Mouse (Mus musculus) frontal cortex, adult 2 months (tissue): ENCODE results near the gene Mpz. TPM values are rescaled to one million over a fixed set of nuclear protein-coding genes. Genes with fewer than 3 reads are reported as not detected.
"Not testable (repeated sequence)": the region's sequence is repeated elsewhere in the genome, so short reads cannot be mapped to it uniquely, and the experiment has no call there.

Experiments used
- DNase-seq, 2 experiments: peaks; one replicate each; pipeline ENCODE4 v3.0.0; 2022; ENCODE audit warnings: low spot score in 1 of 2; ENCODE audit errors: extremely low spot score in 1 of 2
- polyA plus RNA-seq: library from polyadenylated mRNA; depleted of rRNA; stranded (reverse); fragments of >200 nt; gene quantifications from 2 replicates; pipeline ENCODE4 v1.2.3, GENCODE M21; 2012

The Mpz gene
- polyA plus RNA-seq, 1 experiment, result 1.4 TPM

DNA sequence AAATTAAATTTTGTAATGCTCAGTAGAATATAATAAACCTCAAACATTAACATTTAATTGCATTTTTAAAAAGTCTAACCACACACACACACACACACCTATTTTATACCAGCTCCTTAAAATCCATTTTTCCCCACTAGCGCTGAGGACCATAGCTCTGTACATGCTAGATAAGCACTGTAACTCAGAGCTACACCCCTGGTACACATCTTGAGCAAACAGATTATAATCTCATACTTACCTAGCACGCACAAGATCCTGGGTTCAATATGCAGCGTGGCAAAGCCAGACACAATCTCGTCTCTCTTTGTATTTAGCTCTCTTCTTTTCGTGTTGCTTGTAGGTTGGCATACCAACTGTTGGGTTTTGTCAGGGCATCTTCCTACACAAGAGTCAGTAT is 26.1 kb upstream of the Mpz start:
- DNase-seq, result no peak

DNA sequence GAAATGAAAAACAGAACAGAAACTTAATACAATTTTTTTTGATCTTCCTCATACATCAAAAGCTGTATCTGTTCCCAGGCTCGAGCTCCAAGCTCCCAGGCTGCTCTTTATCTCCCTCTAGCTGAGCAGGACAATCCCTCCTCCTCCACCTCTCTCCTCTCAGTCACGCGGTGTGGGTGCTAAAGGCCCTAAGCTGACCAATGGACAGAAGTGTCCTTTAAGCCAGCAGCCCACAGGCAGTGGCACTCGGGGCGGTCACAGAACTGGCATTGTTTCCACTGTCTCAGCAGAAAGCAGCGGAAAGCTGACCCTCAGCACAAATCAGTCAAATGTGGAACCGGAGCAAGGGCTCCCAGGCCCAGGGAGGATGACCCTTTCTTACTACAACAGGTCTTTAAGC is 21.3 kb upstream of the Mpz start:
- peak; percentile 39 to 50 for DNase-seq

DNA sequence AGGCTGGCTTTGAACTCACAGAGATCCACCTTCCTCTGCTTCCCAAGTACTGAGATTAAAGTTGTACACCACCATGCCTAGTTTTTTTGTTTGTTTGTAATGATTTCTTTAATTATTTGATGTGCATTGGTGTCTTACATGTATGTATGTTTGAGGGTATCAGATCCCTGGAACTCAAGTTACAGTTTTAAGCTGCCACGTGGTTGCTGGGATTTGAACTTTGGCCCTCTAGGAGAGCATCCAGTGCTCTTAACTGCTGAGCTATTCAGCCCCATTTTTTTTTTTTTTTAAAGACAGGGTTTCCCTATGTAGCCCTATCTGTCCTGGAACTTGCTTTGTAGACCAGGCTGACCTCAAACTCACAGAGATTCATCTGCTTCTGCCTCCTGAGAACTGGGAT is 19.5 kb upstream of the Mpz start:
- no peak for DNase-seq

DNA sequence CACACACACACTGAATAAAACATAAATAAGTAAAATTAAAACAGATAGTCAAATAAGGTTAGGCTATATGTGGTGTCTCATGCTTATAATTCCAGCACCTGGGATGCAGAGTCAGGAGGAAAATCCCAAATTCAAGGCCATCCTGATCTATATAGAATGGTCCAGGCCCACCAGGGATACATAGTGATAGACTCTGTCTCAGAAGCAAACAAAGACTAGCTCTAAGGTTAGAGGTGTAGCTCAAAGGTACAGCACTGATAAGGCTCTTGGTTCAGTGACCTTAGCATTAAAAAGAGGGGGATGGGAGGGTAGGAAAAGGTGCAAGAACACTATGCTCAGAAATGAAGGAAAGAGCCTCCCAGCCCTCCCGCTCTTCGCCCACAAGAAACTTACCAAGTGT is 14.9 kb upstream of the Mpz start:
- DNase-seq, result no peak

DNA sequence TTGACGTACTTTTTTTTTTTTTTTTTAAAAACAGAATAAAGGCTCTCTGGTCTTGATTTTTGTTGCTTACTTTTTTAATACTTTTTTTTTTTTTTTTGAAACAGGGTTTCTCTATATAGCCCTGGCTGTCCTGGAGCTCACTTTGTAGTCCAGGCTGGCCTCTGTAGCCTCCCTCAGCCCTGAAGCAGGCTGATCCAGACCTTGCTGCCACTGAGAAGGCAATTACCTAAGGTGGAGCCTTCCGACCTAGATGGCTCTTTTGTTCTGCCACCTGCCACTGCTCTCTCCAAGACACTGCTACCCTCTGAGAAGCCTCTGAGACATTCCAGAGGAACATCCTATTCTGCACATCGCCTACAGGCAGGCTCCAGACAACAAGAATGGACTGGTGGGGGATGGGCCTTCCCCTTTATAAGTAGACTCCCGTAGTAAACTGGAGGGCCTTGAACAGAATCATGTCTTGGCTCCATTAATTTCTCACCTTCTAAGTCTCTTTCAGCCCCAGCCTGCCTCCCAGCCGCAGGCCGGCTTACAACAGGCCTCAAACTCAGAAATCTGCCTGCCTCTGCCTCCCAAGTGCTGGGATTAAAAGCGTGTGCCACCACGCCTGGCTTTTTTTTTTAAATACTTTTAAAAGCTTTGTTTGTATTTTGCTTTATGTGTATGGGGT is 12.9 kb upstream of the Mpz start:
- DNase-seq, result not testable (repeated sequence)

DNA sequence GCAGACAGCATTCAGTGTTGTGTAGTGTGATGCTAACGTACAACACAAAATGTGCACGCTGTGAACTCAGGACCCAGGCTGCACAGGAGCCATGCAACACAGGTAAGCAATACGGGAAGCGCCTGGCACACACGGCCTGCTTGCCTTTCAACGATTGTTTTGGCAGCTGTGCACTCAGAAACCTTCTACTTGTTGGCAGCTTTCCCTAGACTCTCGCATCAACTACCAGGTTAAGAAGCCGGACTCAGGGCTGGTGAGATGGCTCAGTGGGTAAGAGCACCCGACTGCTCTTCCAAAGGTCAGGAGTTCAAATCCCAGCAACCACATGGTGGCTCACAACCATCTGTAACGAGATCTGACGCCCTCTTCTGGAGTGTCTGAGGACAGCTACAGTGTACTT is 7.5 kb upstream of the Mpz start:
- not testable (repeated sequence) for DNase-seq

DNA sequence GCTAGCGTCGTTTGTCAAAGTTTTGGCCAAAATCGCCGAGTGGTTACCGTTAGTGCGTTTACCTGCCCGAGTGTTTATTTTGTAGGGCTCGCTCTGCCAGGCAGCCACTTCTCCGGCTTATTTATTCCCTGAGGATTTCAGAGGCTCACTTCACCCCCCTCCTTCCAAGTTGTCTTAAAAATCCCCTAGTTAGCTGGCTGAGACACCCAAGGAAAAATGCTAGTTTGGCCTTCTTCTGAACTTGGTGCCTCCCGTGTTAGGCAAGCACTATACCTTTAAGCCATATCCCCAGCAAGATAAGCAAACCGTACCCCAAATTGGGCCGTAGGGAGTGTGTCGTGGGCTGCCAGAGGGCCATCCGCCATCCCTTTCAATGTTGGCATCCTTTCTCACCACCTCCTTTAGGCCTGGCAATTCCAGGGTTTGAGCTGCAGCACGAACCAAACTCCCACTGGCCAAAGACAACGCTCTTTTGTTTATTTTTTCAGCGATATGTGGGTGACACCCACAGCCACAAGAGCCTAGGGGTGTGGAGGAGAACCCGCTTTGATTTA is 404 bp downstream of the Mpz start:
- peak; percentile 45 to 63 for DNase-seq

DNA sequence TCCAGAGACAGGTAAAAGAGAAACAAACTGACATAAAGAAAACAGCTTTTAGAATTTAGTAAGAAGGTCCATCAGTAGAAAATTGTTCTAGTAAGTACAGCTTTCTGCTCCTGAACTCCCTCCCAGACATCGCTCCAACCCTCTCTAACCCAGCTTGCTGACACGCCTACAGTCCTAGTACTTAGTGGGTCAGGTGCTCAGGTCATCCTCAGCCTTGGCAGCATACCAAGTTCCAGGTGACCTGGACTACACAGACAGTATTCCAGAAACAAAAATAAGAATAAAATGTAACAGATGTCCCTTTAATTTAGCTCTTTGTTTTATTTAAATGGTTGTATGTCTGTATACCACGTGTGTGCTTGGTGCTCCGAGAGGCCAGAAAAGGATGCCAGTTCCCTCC is 1.5 kb downstream of the Mpz start:
- DNase-seq, result no peak

DNA sequence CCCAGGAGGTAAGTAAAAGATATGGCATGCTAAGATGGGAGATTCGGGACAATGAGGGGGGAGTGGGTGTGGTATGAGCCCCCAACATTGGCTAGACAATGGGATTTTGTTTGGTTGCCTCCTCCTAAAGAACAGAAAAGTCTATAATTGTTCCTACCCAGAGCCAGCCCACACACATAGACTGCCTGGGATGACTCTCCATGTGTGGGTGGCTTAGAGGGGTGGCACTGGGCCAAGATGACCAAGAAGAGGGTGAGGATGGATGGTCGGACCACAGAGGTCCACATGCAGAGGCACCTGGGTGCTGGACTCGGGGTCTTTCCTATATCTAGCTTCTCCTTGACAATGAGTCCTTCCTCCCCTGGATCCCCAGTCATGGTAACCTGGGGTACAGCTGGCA is 6.1 kb downstream of the Mpz start:
- peak in 1 of 2 experiments; percentile 25 for DNase-seq

DNA sequence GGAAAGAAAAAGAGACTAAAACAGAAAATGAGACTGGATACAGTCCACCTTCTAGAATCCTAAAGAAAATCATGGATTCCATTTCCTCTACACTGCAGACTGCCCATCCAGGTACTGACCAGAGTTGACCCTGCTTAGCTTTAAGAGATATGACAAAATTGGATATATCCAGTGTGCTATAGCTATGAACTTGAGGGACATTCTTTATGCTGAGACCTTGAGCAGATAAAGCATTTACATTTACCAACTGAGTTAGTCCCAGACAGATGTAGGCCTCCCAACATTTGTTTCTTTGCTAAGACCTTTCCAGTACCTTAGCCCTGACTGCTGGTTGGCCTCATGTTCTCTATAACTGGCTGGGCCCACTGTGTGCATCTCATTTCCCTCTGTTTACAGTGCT is 7.5 kb downstream of the Mpz start:
- no peak for DNase-seq

DNA sequence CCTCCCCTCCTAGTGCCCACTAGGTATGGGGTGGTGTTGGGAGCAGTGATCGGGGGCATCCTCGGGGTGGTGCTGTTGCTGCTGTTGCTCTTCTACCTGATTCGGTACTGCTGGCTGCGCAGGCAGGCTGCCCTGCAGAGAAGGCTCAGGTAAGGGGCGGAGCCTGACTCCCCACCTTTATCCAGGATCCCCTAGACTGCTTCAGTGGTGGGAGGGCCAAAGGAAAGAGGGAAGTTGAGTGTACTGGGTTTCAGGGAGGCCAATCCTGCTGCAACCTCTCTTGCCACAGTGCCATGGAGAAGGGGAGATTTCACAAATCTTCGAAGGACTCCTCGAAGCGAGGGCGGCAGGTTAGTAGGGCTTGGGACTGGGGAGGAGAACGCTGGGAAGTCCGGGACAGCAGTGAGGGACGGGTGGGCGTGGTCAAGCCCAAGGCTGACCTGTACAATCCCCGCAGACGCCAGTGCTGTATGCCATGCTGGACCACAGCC is 9.0 kb downstream of the Mpz start:
- no peak for DNase-seq

DNA sequence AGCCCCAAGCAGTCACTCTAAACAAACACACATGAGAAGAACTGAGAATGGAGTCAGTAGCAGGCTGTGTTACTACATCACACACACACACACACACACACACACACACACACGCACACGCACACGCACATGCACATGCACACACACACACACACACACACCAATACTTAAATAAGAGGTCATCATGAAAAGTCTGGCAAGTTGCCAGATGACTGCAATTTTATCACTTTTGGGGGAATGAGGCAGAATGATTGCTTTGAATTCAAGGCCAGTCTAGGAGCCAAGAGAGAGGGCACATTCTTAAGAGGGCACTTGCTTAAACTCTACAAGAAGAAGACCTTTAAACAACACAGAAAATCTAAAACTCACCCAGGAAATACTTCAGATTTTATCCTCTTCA is 12.0 kb downstream of the Mpz start:
- DNase-seq, result no peak

DNA sequence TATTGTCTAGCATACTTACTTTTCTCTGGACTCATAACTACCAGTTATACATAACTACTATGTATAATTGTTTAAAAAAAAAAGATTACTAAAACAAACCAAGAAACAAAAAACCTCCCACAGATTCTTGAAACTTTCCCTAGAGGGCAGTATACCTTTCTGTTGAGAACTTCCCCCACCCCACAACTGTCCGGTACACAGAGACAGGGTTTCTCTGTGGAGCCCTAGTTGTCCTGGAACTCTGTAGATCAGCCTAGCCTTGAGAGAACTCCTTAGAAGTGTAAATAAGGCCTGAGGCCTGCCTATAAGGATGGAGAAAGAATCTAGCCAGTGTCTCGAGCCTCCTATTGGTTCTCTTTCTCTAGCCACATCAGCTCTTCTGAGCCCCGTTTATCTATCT is 13.7 kb downstream of the Mpz start:
- no peak for DNase-seq

DNA sequence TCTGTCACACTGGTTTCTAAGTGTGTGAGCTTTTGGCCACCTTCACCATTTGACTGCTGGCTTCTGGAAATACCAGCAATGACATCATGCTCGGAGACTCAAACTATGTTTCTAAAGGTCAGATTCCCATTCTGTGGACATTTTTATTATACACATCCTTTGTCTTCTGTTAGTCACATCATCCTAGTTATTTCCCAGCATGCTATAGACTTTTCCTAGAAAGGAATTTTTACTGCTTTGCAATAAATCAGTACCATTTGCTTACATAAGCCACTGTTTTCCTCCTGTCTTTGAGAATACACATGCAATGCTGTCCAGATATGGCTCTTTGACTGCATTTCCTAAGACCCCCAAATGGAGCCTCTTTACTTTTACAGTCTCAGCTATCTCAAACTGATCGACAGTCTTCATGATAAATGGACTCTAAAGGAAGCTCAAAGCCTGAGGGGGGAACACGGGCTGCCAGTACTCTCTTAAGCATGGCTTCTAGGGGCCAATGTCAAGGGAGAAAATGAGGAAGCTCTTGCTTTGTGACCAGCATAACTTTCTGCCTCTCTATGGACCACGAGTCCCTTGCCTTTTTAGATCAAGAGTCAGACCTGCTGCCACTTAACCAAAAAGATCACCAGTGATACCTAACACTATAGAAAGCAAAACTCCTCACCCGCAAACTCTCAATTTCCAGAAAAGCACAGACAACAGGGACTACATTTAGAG is 15.3 kb downstream of the Mpz start:
- DNase-seq, result no peak

DNA sequence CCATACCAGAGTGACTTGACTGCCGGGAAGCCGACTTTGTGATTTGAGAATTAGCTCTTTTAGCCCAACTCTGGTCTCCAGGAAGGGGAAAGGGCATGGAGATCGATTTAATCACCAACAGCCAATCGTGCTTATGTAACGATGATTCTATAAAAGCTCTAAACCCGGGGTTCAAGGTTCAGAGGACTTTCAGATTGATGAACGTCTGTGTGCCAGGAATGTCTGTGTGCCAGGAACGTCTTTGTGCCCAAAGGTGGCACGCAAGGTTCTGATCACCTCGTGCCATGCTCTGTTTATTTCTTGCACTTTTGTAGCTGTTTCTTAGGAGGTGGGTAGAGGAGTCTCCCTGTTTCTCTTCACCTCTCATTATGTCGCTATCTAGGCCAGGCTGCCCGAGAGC is 18.4 kb downstream of the Mpz start:
- no peak for DNase-seq

DNA sequence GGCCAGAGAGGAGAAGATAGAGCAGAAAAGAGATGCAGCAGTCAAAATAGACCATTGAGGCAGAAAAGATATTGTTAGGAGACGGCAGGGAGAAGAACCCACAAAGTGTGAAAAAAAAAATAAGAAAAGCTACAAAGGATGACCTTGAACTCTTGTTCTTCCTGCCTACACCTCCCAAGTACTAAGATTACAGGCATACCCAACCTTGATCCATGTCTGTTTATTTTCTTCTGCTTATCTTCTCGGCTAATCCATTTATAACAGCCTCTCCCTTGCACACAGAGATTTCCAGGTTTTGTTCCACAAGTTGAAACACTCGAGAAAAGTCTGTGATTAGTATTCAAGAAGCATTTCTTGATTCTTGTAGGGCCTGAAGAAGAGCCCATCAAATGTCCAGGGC is 19.4 kb downstream of the Mpz start:
- DNase-seq, result no peak

DNA sequence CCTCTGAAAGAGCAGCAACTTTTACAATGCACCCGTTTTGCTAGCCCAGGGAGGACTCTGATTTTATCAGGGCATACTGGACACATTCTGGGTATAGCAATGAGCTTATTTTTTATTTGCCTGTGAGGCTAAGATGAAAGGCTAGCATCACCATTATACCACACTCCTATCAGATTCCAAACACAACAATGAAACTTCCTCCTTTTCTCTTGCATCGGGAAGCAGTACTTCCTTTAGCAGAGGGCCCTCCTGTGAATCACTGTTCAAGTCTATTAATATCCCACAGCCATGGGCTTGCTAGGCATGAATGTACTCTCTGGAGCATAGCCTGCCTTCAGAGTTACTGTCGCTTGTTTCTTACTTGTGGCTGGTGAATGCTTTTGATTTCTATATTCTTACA is 20.6 kb downstream of the Mpz start:
- no peak for DNase-seq

DNA sequence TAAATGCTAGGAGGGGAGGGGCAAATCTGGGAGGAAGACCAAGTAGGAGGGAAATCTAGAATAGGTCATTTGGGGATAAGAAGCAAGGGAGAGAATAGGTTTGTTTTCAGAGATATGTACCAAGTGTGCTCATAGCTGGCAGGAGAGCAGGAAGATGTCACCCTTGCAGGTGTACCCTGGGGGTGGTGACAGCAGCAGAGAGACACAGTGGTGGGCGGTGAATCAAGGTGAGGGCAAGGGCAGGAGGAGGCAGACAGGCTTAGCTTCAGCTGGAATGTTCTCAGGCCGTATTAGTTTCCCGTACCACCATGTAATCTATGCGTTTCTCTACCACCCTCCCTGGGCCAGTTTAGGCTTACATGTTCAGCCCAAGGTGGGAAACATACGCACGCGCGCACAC is 22.3 kb downstream of the Mpz start:
- no peak for DNase-seq

DNA sequence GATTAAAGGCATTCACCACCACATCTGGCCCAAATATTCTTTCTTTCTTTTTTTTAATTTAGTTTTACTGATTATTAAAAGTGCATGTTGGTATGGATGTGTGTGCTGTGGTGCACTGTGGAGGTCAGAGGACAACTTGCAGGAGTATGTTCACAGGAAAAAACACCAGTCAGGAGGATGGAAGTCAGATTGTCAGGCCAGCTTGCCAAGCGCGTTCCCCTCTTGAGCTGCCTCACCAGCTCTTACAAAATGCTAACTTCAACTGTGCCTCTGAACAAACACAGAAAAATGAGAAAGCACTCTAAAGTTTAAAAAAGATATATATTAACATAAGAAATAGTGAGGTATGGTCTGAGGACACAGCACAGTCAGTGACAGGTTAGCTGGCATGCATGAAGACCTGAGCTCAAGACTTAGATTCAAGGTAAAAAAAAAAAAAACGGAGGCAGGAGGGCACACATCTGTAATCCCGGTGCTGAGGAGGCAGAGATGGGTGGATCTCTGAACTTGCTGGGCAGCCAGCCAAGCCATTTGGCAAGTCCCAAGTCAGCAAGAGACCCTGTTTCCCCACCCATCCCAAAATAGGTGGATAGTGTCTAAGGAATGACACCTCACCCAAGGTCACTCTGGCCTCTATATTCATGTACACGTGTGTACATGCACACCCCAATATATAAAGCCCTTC is 29.1 kb downstream of the Mpz start:
- no peak for DNase-seq

DNA sequence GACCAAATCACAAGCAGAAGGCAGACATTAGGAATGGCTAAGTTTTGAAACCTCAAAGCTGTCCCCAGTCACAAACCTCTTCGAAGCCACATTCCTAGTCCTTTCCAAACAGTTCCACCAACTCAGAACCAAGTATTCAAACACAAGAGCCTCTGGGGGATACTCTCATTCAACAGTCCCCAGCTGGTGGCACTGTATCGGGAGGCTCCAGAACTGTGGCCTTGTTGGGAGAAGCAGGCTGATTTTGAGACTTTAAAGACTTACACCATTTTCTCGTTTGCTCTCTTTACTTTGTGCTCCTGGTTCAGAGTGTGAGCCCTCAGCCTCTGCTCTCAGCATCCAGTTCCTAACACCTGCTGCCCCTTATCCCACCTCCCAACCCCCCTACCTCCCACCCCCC is 32.5 kb downstream of the Mpz start:
- no peak for DNase-seq

DNA sequence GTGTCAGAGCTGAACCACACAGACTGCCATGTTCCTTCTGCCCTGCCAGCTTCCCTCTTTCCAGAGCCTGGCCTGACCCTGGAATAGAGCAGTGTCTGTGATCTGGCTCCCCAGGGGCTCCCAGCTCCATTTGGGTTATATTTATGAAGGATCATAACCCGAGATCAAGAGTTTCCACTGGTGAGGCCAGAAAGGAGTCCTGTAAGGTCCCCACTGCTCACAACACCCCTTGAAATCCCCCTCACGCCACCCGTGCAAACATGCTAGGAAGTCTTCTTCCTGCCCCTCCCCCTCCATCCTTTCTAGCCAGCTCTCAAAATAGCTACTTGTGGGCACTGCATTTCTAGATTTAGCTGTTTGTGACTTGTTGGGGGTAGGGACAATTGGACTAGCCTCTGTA is 33.1 kb downstream of the Mpz start:
- no peak for DNase-seq

DNA sequence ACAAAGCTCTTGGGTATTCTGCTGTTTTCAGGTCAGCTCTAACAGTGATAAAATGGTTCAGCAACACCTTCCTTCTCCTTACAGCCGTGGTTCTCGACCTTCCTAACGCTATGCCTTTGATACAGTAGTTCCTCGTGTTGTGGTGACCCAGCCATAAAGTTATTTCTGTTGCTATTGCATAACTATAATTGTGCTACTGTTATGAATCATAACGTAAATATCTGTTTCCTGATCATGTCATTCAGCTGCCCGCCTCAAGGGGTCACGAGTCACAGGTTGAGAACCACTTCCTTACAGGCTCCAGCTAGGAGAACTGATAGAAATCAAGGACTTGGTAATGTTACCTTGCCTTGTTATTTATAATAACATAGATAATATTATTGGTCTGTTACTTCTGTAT is 33.8 kb downstream of the Mpz start:
- no peak for DNase-seq
